9 mouse cellular contexts compared by ENCODE assay signal in the genomic region with DNA sequence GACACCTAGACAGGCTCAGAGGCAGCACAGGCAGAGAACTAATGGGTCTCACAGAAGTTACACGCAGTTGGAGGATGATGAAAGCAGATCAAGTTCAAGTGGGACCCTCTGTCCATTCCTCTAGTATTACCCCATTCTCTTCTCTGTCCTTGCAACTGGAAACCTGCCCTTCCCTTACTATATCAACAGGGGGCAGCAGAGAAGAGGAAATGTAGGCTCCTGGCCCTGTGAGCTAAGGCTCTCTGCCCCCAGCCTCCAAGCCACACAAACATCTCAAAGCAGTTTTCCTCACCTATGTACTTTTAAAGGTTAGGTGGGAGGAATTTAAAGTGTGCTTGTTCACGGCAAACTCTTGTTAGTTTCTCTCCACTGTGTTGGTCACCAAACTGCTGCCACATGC. TPM values are rescaled to one million over a fixed set of nuclear protein-coding genes. Genes with fewer than 3 reads are reported as not detected.
DNase-seq lines count a peak whose midpoint lies in the region; TF ChIP-seq lines count a peak whose summit lies in the region.
"Had no signal": no experiment of that assay in that cellular context is flagged by ENCODE, and none has a peak within 500 bp of the region (broad histone marks: within the 10 kb centered on the region; RNA-seq: fewer than 3 reads in every experiment).

No protein-coding gene starts in this region.

- no peak overlapping the region for H3K4me3 ChIP-seq in liver, adult 2 months (ENCODE audit: insufficient read depth, low read depth, low read length)
- H3K4me3 ChIP-seq in cerebellum, adult 2 months (replicated peaks; ENCODE audit: insufficient read depth, low read depth, low read length), result no peak overlapping the region
- no peak overlapping the region for H3K4me3 ChIP-seq in small intestine, adult 2 months (ENCODE audit: low read depth, low read length)
- H3K4me3 ChIP-seq in forebrain, embryonic 10.5 days, result no peak overlapping the region
- H3K4me3 ChIP-seq: liver, embryonic 15.5 days had no signal

- H3K79me2 ChIP-seq in liver, adult 2 months (ENCODE audit: control insufficient read depth, insufficient read depth, low read length), result no peaks in the 10 kb centered on the region

- H3K36me3 ChIP-seq in liver, adult 2 months (ENCODE audit: control insufficient read depth, insufficient read depth, low read length), result no peaks in the 10 kb centered on the region
- H3K36me3 ChIP-seq in small intestine, adult 2 months (ENCODE audit: control insufficient read depth, insufficient read depth, low read length), result no peaks in the 10 kb centered on the region
- no peaks in the 10 kb centered on the region for H3K36me3 ChIP-seq in forebrain, embryonic 10.5 days (replicated peaks)
- H3K36me3 ChIP-seq: liver, embryonic 15.5 days had no signal

- H3K4me1 ChIP-seq in liver, adult 2 months (ENCODE audit: control insufficient read depth, insufficient read depth, low read length), result no peaks in the 10 kb centered on the region
- no peaks in the 10 kb centered on the region for H3K4me1 ChIP-seq in cerebellum, adult 2 months (ENCODE audit: control insufficient read depth, insufficient read depth, low read length)
- H3K4me1 ChIP-seq in small intestine, adult 2 months (ENCODE audit: control insufficient read depth, insufficient read depth, insufficient read length, low read length), result no peaks in the 10 kb centered on the region
- H3K4me1 ChIP-seq in forebrain, embryonic 10.5 days, result peaks cover 7% of the 10 kb centered on the region
- H3K4me1 ChIP-seq: liver, embryonic 15.5 days had no signal

- H3K9ac ChIP-seq in liver, adult 2 months (ENCODE audit: low read depth, low read length), result no peak overlapping the region
- H3K9ac ChIP-seq: liver, embryonic 15.5 days had no signal

- no peaks in the 10 kb centered on the region; the same call in 1 of the 2 replicates for H3K27me3 ChIP-seq in liver, adult 2 months (ENCODE audit: control insufficient read depth, insufficient read depth, low read length)
- H3K27me3 ChIP-seq in cerebellum, adult 2 months (ENCODE audit: control insufficient read depth, insufficient read depth, low read length), result no peaks in the 10 kb centered on the region
- H3K27me3 ChIP-seq in small intestine, adult 2 months (ENCODE audit: control insufficient read depth, insufficient read depth, low read length), result no peaks in the 10 kb centered on the region
- no peaks in the 10 kb centered on the region for H3K27me3 ChIP-seq in forebrain, embryonic 10.5 days (ENCODE audit: poor library complexity, severe bottlenecking)
- H3K27me3 ChIP-seq: liver, embryonic 15.5 days had no signal

- TF ChIP-seq POLR2A in liver, adult 2 months (IDR thresholded peaks at IDR 0.05; ENCODE audit: extremely low read depth, insufficient read depth, low read length), result no peak
- TF ChIP-seq POLR2A in cerebellum, adult 2 months (IDR thresholded peaks at IDR 0.05; ENCODE audit: borderline replicate concordance, insufficient read depth, low read length), result no peak
- TF ChIP-seq POLR2A in small intestine, adult 2 months (IDR thresholded peaks at IDR 0.05; ENCODE audit: low read depth, low read length), result no peak

- WGBS in liver, adult 2 months, result 65% methylated on average over 2 of the region's 2 CpGs
- 75% methylated on average over 2 of the region's 2 CpGs for WGBS in cerebellum, adult 2 months
- WGBS in small intestine, adult 2 months, result 65% methylated on average over 2 of the region's 2 CpGs
- WGBS in forebrain, embryonic 10.5 days, result 67% methylated on average over 2 of the region's 2 CpGs

- peak; percentile 56 for TF ChIP-seq CTCF in liver, adult 2 months (IDR thresholded peaks at IDR 0.05; ENCODE audit: low read depth, low read length)
- peak; percentile 57 for TF ChIP-seq CTCF in cerebellum, adult 2 months (IDR thresholded peaks at IDR 0.05; ENCODE audit: borderline replicate concordance, insufficient read depth, low read depth, low read length)
- peak; percentile 39; the same call in 1 of the 2 replicates for TF ChIP-seq CTCF in small intestine, adult 2 months (IDR thresholded peaks at IDR 0.05; ENCODE audit: extremely low read depth, insufficient read length, insufficient replicate concordance, low read depth, low read length)

- DNase-seq in adrenal gland, adult 2 months, result peak; percentile 8
- DNase-seq in adrenal gland, postnatal 36 days, result no peak
- peak; percentile 7 for DNase-seq in liver, adult 2 months (ENCODE audit: extremely low read depth, low read depth, low spot score)
- DNase-seq in liver, result no peak
- DNase-seq in cerebellum, adult 2 months, result peak; percentile 17 to 34
- peak; percentile 39 for DNase-seq in layer of hippocampus, adult 11-12 months (ENCODE audit: low spot score)
- DNase-seq in forebrain, embryonic 10.5 days (ENCODE audit: extremely low spot score, low spot score), result no peak

- H3K9me3 ChIP-seq in forebrain, embryonic 10.5 days, result peaks cover 7% of the 10 kb centered on the region; the same call in 1 of the 2 replicates
- H3K9me3 ChIP-seq: liver, embryonic 15.5 days had no signal

- H3K27ac ChIP-seq in liver, adult 2 months (replicated peaks; ENCODE audit: insufficient read depth, low read depth, low read length), result no peak overlapping the region
- no peak overlapping the region for H3K27ac ChIP-seq in cerebellum, adult 2 months (ENCODE audit: insufficient read depth, low read length)
- no peak overlapping the region for H3K27ac ChIP-seq in small intestine, adult 2 months (ENCODE audit: insufficient read depth, low read depth, low read length)
- no peak overlapping the region for H3K27ac ChIP-seq in forebrain, embryonic 10.5 days
- H3K27ac ChIP-seq: liver, embryonic 15.5 days had no signal

RNA-seq across cellular contexts. Expression of gene Slc2a12, which starts 26.0 kb away (rescaled TPM):
- total RNA-seq in adrenal gland, adult 2 months (2021), result 1 to 10 TPM in 1 of 2 experiments, under 1 TPM in 1; 0.49 to 2.3 TPM
- polyA plus RNA-seq in adrenal gland, adult 2 months (2012; rRNA removed), result 0.15 and 0.18 TPM in 2 replicates
- total RNA-seq in adrenal gland, postnatal 36 days (2021), result under 1 TPM; 0.89 to 0.99 TPM
- total RNA-seq in liver, adult 2 months (2014; rRNA removed), result 0.13 and 0.46 TPM in 2 replicates
- polyA plus RNA-seq in liver, adult 2 months (2012; rRNA removed), result 0.05 and 0.13 TPM in 2 replicates
- polyA plus RNA-seq in cerebellum, adult 2 months (2012; rRNA removed), result 1.3 and 2.8 TPM in 2 replicates
- polyA plus RNA-seq in small intestine, adult 2 months (2012; rRNA removed), result 0.18 and 0.24 TPM in 2 replicates
- polyA plus RNA-seq in forebrain, embryonic 10.5 days (2016; fragmentation: Nextera tagmentation; extraction: Ambion mirVana), result 1.4 and 1.5 TPM in 2 replicates

Comparison
In these comparisons a context has a peak if more than half of its experiments do, and no peak if none do; other contexts are left out.
1. DNase-seq: peak in adrenal gland, adult 2 months (single experiment), liver, adult 2 months (single experiment), cerebellum, adult 2 months (2 of 2) and layer of hippocampus, adult 11-12 months (single experiment); none in adrenal gland, postnatal 36 days (0 of 2), liver (single experiment) and forebrain, embryonic 10.5 days (single experiment).
2. Peak in every context shown above with its lines, with median percentiles within 50 percentile points of each other: CTCF ChIP-seq.